Mouse (Mus musculus) stomach, postnatal 0 days (tissue): ENCODE measurements around the gene Tmem138.
"Not testable (repeated sequence)": the region's sequence is repeated elsewhere in the genome, so short reads cannot be mapped to it uniquely, and the experiment has no call there.

ENCODE experiments used
- CTCF ChIP-seq: IDR thresholded peaks from 2 replicates; pipeline ENCODE4 v1.5.1; 2016; ENCODE audit warnings: antibody characterized with exemption, low read depth, mild to moderate bottlenecking, moderate library complexity
- EP300 ChIP-seq: optimal IDR thresholded peaks from 2 replicates; pipeline ENCODE3; 2016; ENCODE audit warnings: antibody characterized with exemption

DNA sequence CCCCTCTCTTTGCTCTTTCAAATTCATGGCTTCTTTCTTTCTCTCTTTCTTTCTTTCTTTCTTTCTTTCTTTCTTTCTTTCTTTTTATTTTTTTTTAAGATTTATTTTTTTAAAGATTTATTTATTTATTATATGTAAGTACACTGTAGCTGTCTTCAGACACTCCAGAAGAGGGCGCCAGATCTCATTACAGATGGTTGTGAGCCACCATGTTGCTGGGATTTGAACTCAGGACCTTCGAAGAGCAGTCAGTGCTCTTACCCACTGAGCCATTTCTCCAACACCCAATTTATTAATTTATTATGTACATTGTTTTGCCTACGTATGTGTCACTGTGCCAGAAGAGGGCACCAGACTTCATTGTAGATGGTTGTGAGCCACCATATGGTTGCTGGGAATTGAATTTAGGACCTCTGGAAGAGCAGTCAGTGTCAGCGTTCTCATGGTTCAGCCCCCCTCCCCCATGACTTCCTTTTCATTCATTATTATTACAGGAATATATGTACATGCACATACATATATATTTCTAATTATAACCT lies 19.3 kb downstream of the Tmem138 start:
- not testable (repeated sequence) for TF ChIP-seq CTCF, EP300
